Mouse (Mus musculus) hindbrain, embryonic 14.5 days (tissue): ENCODE measurements around the gene Pald1. TPM values are rescaled to one million over a fixed set of nuclear protein-coding genes. Genes with fewer than 3 reads are reported as not detected.

Source experiments
- ATAC-seq: fragments of 200-750 bp; cut with Nextera tagmentation; 2 replicates; pipeline ENCODE4 v1.8.0; 2017; ENCODE audit warnings: moderate number of reproducible peaks, mild to moderate bottlenecking, moderate TSS enrichment, moderate library complexity; ENCODE audit not compliant: low FRiP score
- DNase-seq: peaks from one replicate; pipeline ENCODE4 v3.0.0-alpha.2; 2015; ENCODE audit warnings: low spot score
- H3K27ac ChIP-seq: fragments of 300-500 bp; sonication (generic); 2 replicates; pipeline ENCODE4 v1.5.1; 2014; ENCODE audit warnings: mild to moderate bottlenecking, moderate library complexity
- H3K27me3 ChIP-seq: fragments of 300-500 bp; sonication (generic); 2 replicates; pipeline ENCODE4 v1.6.1; 2014; ENCODE audit warnings: mild to moderate bottlenecking, low read length, mixed read lengths; ENCODE audit not compliant: control insufficient read depth, insufficient read depth
- H3K36me3 ChIP-seq: fragments of 300-500 bp; sonication (generic); replicated peaks from 2 replicates; pipeline ENCODE4 v1.6.1; 2014; ENCODE audit not compliant: control insufficient read depth, insufficient read depth
- H3K4me1 ChIP-seq: fragments of 300-500 bp; sonication (generic); replicated peaks from 2 replicates; pipeline ENCODE4 v1.6.1; 2014; ENCODE audit warnings: antibody characterized with exemption, low read length, mixed read lengths; ENCODE audit not compliant: control insufficient read depth, insufficient read depth
- H3K4me2 ChIP-seq: fragments of 300-500 bp; sonication (generic); replicated peaks from 2 replicates; pipeline ENCODE4 v1.6.1; 2014; ENCODE audit warnings: mild to moderate bottlenecking, moderate library complexity
- H3K4me3 ChIP-seq: fragments of 300-500 bp; sonication (generic); replicated peaks from 2 replicates; pipeline ENCODE4 v1.5.1; 2014; ENCODE audit warnings: mild to moderate bottlenecking, low read length
- H3K9ac ChIP-seq: fragments of 300-500 bp; sonication (generic); 2 replicates; pipeline ENCODE4 v1.6.1; 2014
- H3K9me3 ChIP-seq: fragments of 300-500 bp; sonication (generic); 2 replicates; pipeline ENCODE4 v1.6.1; 2016; ENCODE audit warnings: low read length; ENCODE audit not compliant: control insufficient read depth
- WGBS: fragments of 180-500 bp; shearing (Covaris S2); extraction: QIAGEN DNeasy Blood & Tissue Kit; methylation state at CpG from one replicate; pipeline ENCODE4 v1.1.7; 2014; 5-methylcytosine and 5-hydroxymethylcytosine counted together
- polyA plus RNA-seq: library from polyadenylated mRNA; unstranded; fragments of >200 nt; fragmentation: Nextera tagmentation; extraction: Ambion mirVana; gene quantifications from 2 replicates; pipeline ENCODE4 v1.2.1, GENCODE M21; 2014

Gene Pald1
- 24.5 and 26.7 TPM in 2 replicates for polyA plus RNA-seq

- under 1% methylated on average over 53 of the region's 60 CpGs for WGBS
- Histone ChIP-seq H3K9me3 (no peaks in the 10 kb centered on the region), H3K27ac (peak within 1 kb of the TSS; percentile 45; the same call in 1 of the 2 replicates), H3K4me1 (peaks cover 37% of the 10 kb centered on the region), H3K9ac (peak within 1 kb of the TSS; percentile 71), H3K27me3 (no peaks in the 10 kb centered on the region), H3K36me3 (no peaks in the 10 kb centered on the region), H3K4me3 (peak within 1 kb of the TSS; percentile 60), H3K4me2 (peak within 1 kb of the TSS; percentile 76)
- peak; percentile 73 for DNase-seq
- peak; percentile 85 for ATAC-seq
Observed at GRCm38 (mm10) chr10:61383021-61383714, at the start of gene Pald1. TSS of gene Pald1 (minus strand) at chr10:61383530.

DNA sequence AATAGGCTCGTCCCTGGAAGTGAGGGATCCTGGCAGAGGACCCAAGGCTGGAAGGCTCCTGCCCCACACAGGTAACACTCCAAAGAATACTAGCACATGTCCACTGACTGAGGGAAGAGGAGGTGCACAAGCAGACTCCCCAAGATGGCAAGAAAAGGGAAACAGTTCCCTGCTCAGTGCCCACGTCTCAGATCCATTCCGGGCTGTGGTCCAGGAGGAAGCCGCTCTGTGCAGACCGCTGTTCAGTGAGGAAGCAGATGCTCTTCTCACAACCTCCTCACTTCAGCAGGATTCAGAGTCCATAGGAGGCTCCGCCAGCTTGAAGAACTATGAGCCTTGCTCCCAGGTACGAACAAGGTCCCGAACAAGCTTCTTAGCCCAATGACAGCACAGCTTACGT lies 48.0 kb upstream of the Pald1 start:
- 93% methylated on average over 9 of the region's 9 CpGs for WGBS
- no peak for DNase-seq

DNA sequence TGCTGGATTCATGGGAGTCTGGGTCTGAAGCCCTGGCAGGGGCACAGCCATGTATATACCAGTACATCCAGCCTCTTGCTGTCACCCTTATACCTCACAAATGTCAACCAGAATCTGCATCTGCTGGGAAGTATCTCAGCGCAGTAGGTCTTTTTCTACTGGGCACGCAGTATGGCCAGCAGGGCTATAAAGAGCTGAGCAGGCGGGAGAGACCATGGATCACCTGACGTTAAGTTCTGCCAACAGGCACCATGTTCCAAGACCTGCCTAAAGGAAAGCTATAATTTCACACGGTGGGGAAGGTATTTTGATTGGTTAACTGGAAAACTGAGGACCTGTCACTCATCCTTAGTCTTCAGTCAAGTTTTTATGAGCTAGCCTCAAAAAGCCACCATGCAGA lies 45.7 kb upstream of the Pald1 start:
- 92% methylated on average over 5 of the region's 5 CpGs for WGBS
- Histone ChIP-seq H3K4me3 (no peak overlapping the region), H3K4me2 (no peak overlapping the region), H3K9ac (no peak overlapping the region), H3K27me3 (no peaks in the 10 kb centered on the region), H3K36me3 (peaks cover 50% of the 10 kb centered on the region), H3K4me1 (no peaks in the 10 kb centered on the region), H3K27ac (no peak overlapping the region), H3K9me3 (no peaks in the 10 kb centered on the region)
- DNase-seq (no peak), ATAC-seq (no peak)

More for the DNA sequence above, 48.0 kb upstream of the Pald1 start:
- no peaks in the 10 kb centered on the region for H3K27me3 ChIP-seq
- H3K4me1 ChIP-seq = no peaks in the 10 kb centered on the region
- no peak for ATAC-seq
- peaks cover 60% of the 10 kb centered on the region for H3K36me3 ChIP-seq
- H3K9me3 ChIP-seq = no peaks in the 10 kb centered on the region
- no peak overlapping the region for H3K9ac ChIP-seq
- H3K4me3 ChIP-seq = no peak overlapping the region
- H3K27ac ChIP-seq = no peak overlapping the region
- H3K4me2 ChIP-seq = no peak overlapping the region

DNA sequence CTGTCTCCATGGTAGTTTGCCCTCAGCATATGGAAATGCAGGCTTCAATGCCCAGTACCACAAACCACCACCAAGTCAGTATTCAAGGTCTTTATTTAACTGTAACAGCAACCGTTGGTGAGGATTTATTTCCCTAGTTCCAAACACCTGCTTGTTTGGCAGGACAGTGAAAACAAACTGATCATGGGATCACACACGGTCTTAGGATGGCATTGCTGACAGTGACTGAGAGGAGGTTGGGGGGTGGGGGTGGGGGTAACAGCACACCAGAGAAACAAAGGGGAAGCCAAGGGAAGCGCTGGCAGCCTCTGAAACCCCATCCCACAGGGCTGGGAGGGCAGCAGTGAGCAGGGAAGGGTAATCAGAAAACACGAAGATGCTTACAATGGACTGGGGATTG lies 45.1 kb upstream of the Pald1 start:
- WGBS = 47% methylated on average over 4 of the region's 4 CpGs
- no peaks in the 10 kb centered on the region for H3K4me1 ChIP-seq
- no peaks in the 10 kb centered on the region for H3K27me3 ChIP-seq
- peaks cover 43% of the 10 kb centered on the region for H3K36me3 ChIP-seq
- no peak overlapping the region for H3K9ac ChIP-seq
- ATAC-seq (peak; percentile 29; the same call in 1 of the 2 replicates), DNase-seq (no peak)
- H3K4me2 ChIP-seq = no peak overlapping the region
- H3K4me3 ChIP-seq = no peak overlapping the region
- H3K27ac ChIP-seq = no peak overlapping the region
- no peaks in the 10 kb centered on the region for H3K9me3 ChIP-seq

- peaks cover 39% of the 10 kb centered on the region for H3K36me3 ChIP-seq
- no peaks in the 10 kb centered on the region for H3K9me3 ChIP-seq
- no peak for DNase-seq
- H3K4me3 ChIP-seq = no peak overlapping the region
- 87% methylated on average over 6 of the region's 6 CpGs for WGBS
- H3K27me3 ChIP-seq = no peaks in the 10 kb centered on the region
- ATAC-seq = no peak
- no peak overlapping the region for H3K9ac ChIP-seq
- no peak overlapping the region for H3K4me2 ChIP-seq
- no peaks in the 10 kb centered on the region for H3K4me1 ChIP-seq
- H3K27ac ChIP-seq = no peak overlapping the region
Observed at GRCm38 (mm10) chr10:61427951-61428350, 44.6 kb upstream of the Pald1 start.

- ATAC-seq = no peak
- Histone ChIP-seq H3K4me1 (no peaks in the 10 kb centered on the region), H3K9ac (no peak overlapping the region), H3K4me2 (no peak overlapping the region), H3K27me3 (peaks cover under 1% of the 10 kb centered on the region; the same call in 1 of the 2 replicates), H3K36me3 (peaks cover 25% of the 10 kb centered on the region), H3K9me3 (no peaks in the 10 kb centered on the region), H3K4me3 (no peak overlapping the region), H3K27ac (no peak overlapping the region)
- DNase-seq = no peak
- 61% methylated on average over 2 of the region's 2 CpGs for WGBS
Observed at GRCm38 (mm10) chr10:61426251-61426757, 43.0 kb upstream of the Pald1 start.

DNA sequence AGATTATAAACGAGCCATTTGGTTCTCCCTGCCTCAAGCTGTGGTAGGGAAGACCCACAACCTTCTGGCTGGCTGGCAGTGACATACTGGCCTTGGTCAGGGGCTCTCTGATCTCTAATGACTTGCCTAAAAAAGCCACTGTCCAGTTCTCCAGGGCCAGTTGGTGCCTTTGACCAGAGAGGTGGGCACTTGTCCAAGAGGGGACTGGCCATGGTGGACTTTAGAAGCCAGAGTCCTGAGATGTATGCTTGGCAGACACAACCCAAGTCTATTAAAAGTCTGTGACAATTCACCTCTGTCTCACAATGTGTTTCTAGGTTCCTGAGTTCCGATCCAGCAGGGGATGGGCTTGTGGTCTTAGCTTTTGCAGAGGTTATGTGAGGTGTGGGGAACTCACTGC lies 41.7 kb upstream of the Pald1 start:
- DNase-seq = no peak
- H3K27me3 ChIP-seq = peaks cover 13% of the 10 kb centered on the region
- H3K27ac ChIP-seq = no peak overlapping the region
- no peak for ATAC-seq
- H3K4me3 ChIP-seq = no peak overlapping the region
- H3K4me2 ChIP-seq = no peak overlapping the region
- H3K36me3 ChIP-seq = peaks cover 12% of the 10 kb centered on the region
- H3K9ac ChIP-seq = no peak overlapping the region
- no peaks in the 10 kb centered on the region for H3K4me1 ChIP-seq
- WGBS = 66% methylated on average over 2 of the region's 2 CpGs
- H3K9me3 ChIP-seq = no peaks in the 10 kb centered on the region

DNA sequence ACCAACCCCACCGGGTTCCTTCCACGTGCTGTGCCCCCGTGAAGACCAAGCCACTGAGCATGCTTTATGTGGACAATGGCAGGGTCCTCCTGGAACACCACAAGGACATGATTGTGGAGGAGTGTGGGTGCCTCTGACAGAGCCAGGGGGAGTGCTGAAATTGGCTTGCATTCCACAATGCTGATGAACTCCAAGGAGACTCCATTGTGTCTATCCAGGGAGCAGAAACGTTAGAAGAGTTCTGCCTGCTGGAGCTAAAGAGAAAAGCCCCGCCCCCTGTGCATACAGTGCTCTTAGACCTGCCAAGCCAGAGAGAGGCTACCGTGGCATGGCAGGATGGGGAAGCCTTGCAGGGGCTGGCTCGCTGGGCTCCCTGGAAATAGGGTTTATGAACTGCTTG lies 41.2 kb upstream of the Pald1 start:
- Histone ChIP-seq H3K9ac (no peak overlapping the region), H3K27ac (no peak overlapping the region), H3K4me1 (no peaks in the 10 kb centered on the region), H3K27me3 (peaks cover 19% of the 10 kb centered on the region), H3K4me2 (no peak overlapping the region), H3K36me3 (0 out of 2 replicates have a peak, but pooled peaks cover 7% of the 10 kb centered on the region), H3K4me3 (no peak overlapping the region), H3K9me3 (no peaks in the 10 kb centered on the region)
- ATAC-seq (peak; percentile 67; the same call in 1 of the 2 replicates), DNase-seq (peak; percentile 40)
- WGBS = 18% methylated on average over 7 of the region's 7 CpGs

- Histone ChIP-seq H3K27ac (no peak overlapping the region), H3K9ac (no peak overlapping the region), H3K4me3 (no peak overlapping the region), H3K4me1 (peaks cover 3% of the 10 kb centered on the region; the same call in 1 of the 2 replicates), H3K27me3 (peaks cover 31% of the 10 kb centered on the region), H3K9me3 (no peaks in the 10 kb centered on the region), H3K36me3 (no peaks in the 10 kb centered on the region), H3K4me2 (no peak overlapping the region)
- WGBS = 56% methylated on average over 10 of the region's 10 CpGs
- ATAC-seq (no peak), DNase-seq (no peak)
Observed at GRCm38 (mm10) chr10:61423289-61423688, 40.0 kb upstream of the Pald1 start.
